Mouse (Mus musculus): ENCODE results near the gene Wdr25.

Wdr25 gene

GRCm38 (mm10) chr12:108896006-108896405 is 2.6 kb downstream of the Wdr25 start:
- peak; percentile 47 for DNase-seq (ENCODE audit: low read depth)

- DNase-seq (ENCODE audit: low read depth), result no peak
Measured at GRCm38 (mm10) chr12:108901346-108901745, 7.9 kb downstream of the Wdr25 start.

GRCm38 (mm10) chr12:108902940-108903339 is 9.5 kb downstream of the Wdr25 start:
- DNase-seq (ENCODE audit: low read depth), result peak; percentile 68

GRCm38 (mm10) chr12:108903600-108904275 is 10.3 kb downstream of the Wdr25 start:
- DNase-seq (ENCODE audit: low read depth), result peak; percentile 50

GRCm38 (mm10) chr12:108904276-108904653 is 10.8 kb downstream of the Wdr25 start:
- DNase-seq (ENCODE audit: low read depth), result no peak

- DNase-seq (ENCODE audit: low read depth), result no peak
Measured at GRCm38 (mm10) chr12:108905620-108906302, 12.3 kb downstream of the Wdr25 start.

GRCm38 (mm10) chr12:108906398-108906797 is 13.0 kb downstream of the Wdr25 start:
- DNase-seq (ENCODE audit: low read depth), result no peak

GRCm38 (mm10) chr12:108909846-108910433 is 16.5 kb downstream of the Wdr25 start:
- DNase-seq (ENCODE audit: low read depth), result no peak

- no peak for DNase-seq (ENCODE audit: low read depth)
Measured at GRCm38 (mm10) chr12:108912442-108912841, 19.0 kb downstream of the Wdr25 start.

GRCm38 (mm10) chr12:108914198-108914597 is 20.8 kb downstream of the Wdr25 start:
- DNase-seq (ENCODE audit: low read depth), result no peak

GRCm38 (mm10) chr12:108914709-108915340 is 21.4 kb downstream of the Wdr25 start:
- peak; percentile 13 for DNase-seq (ENCODE audit: low read depth)

- DNase-seq (ENCODE audit: low read depth), result no peak
Measured at GRCm38 (mm10) chr12:108915893-108916292, 22.5 kb downstream of the Wdr25 start.

- no peak for DNase-seq (ENCODE audit: low read depth)
Measured at GRCm38 (mm10) chr12:108916447-108917042, 23.1 kb downstream of the Wdr25 start.

GRCm38 (mm10) chr12:108917509-108917908 is 24.1 kb downstream of the Wdr25 start:
- DNase-seq (ENCODE audit: low read depth), result no peak

- DNase-seq (ENCODE audit: low read depth), result no peak
Measured at GRCm38 (mm10) chr12:108918753-108919152, 25.3 kb downstream of the Wdr25 start.

- no peak for DNase-seq (ENCODE audit: low read depth)
Measured at GRCm38 (mm10) chr12:108926606-108927111, 33.2 kb downstream of the Wdr25 start.

GRCm38 (mm10) chr12:108928249-108928648 is 34.8 kb downstream of the Wdr25 start:
- DNase-seq (ENCODE audit: low read depth), result no peak

GRCm38 (mm10) chr12:108929475-108929874 is 36.0 kb downstream of the Wdr25 start:
- DNase-seq (ENCODE audit: low read depth), result no peak

- DNase-seq (ENCODE audit: low read depth), result no peak
Measured at GRCm38 (mm10) chr12:108931341-108932053, 38.1 kb downstream of the Wdr25 start.

- DNase-seq (ENCODE audit: low read depth), result no peak
Measured at GRCm38 (mm10) chr12:108932113-108932512, 38.7 kb downstream of the Wdr25 start.

- DNase-seq (ENCODE audit: low read depth), result no peak
Measured at GRCm38 (mm10) chr12:108934231-108934630, 40.8 kb downstream of the Wdr25 start.
